ENCODE assay signal across 23 mouse cellular contexts in genomic region chr3:60332460-60332859, GRCm38 (mm10).
A peak's percentile ranks its signal among the peaks of the same experiment; 100 is the strongest.
DNase-seq lines count a peak whose midpoint lies in the region; ATAC-seq and TF ChIP-seq lines count a peak whose summit lies in the region.
"Had no signal": no experiment of that assay in that cellular context is flagged by ENCODE, and none has a peak within 500 bp of the region (broad histone marks: within the 10 kb centered on the region; RNA-seq: fewer than 3 reads in every experiment).

No protein-coding gene starts in this region.

- no peak overlapping the region for H3K4me3 ChIP-seq in MEL (ENCODE audit: control insufficient read depth in 1 of 2, insufficient read depth in 1 of 2, low read depth in 2 of 2, low read length in 2 of 2)
- H3K4me3 ChIP-seq in midbrain, embryonic 16.5 days (ENCODE audit: low read depth, low read length) = no peak overlapping the region
- H3K4me3 ChIP-seq: embryonic facial prominence, embryonic 10.5 days; embryonic facial prominence, embryonic 12.5 days; forebrain, embryonic 10.5 days; forebrain, embryonic 12.5 days had no signal

- no peak for TF ChIP-seq POLR2A in MEL (IDR thresholded peaks at IDR 0.05; ENCODE audit: control insufficient read depth in 1 of 2, insufficient read depth in 1 of 2, low read depth in 1 of 2, low read length in 2 of 2, poor library complexity in 1 of 2)

- no peaks in the 10 kb centered on the region for H3K27me3 ChIP-seq in MEL (ENCODE audit: control insufficient read depth in 1 of 2, insufficient read depth in 2 of 2, low read length in 2 of 2)
- no peaks in the 10 kb centered on the region for H3K27me3 ChIP-seq in midbrain, embryonic 16.5 days (ENCODE audit: control insufficient read depth, insufficient read depth, low read depth, low read length)
- H3K27me3 ChIP-seq: CH12.LX; embryonic facial prominence, embryonic 12.5 days; forebrain, embryonic 12.5 days had no signal

- no peak overlapping the region for H3K27ac ChIP-seq in MEL (ENCODE audit: control insufficient read depth, low read depth, low read length)
- no peak overlapping the region for H3K27ac ChIP-seq in midbrain, embryonic 16.5 days (ENCODE audit: low read length)
- H3K27ac ChIP-seq: embryonic facial prominence, embryonic 10.5 days; embryonic facial prominence, embryonic 12.5 days; forebrain, embryonic 10.5 days; forebrain, embryonic 12.5 days had no signal

- TF ChIP-seq CTCF in MEL (IDR thresholded peaks at IDR 0.05 in 2 of 3, conservative IDR thresholded peaks at IDR 0.05 in 1 of 3; ENCODE audit: control insufficient read depth in 1 of 3, insufficient read depth in 1 of 3, low read depth in 2 of 3, low read length in 3 of 3, poor library complexity in 1 of 3, severe bottlenecking in 1 of 3) = no peak

- no peak for DNase-seq in MEL (ENCODE audit: low read depth, low spot score)
- no peak for DNase-seq in left cerebral cortex, postnatal 10 days (ENCODE audit: extremely low spot score in 1 of 2, low spot score in 2 of 2)
- no peak for DNase-seq in cerebellum, adult 11-12 months
- DNase-seq: adrenal gland, adult 2 months; adrenal gland, postnatal 10 days; adrenal gland, postnatal 25 days; B cell, adult 2 months; cerebellum, adult 11 months; cerebellum, adult 2 months; cerebellum, adult 9-10 months; cerebellum, postnatal 10 days; cerebellum, postnatal 25 days had no signal

- TF ChIP-seq EP300 in MEL (IDR thresholded peaks at IDR 0.05; ENCODE audit: low read depth in 1 of 2, low read length in 2 of 2) = peak in 1 of 2 experiments; percentile 22; a peak in 1 of 4 replicates

- H3K9me3 ChIP-seq in MEL (replicated peaks; ENCODE audit: insufficient read depth, low read length) = no peaks in the 10 kb centered on the region
- H3K9me3 ChIP-seq in midbrain, embryonic 16.5 days (replicated peaks; ENCODE audit: control insufficient read depth, low read length, poor library complexity, severe bottlenecking) = no peaks in the 10 kb centered on the region
- H3K9me3 ChIP-seq: embryonic facial prominence, embryonic 10.5 days; embryonic facial prominence, embryonic 12.5 days; forebrain, embryonic 10.5 days; forebrain, embryonic 12.5 days; G1E had no signal

- no peak for TF ChIP-seq RAD21 in MEL (IDR thresholded peaks at IDR 0.05; ENCODE audit: low read depth, low read length)

- intact Hi-C loops in left cerebral cortex, postnatal 10 days (cut with DNase I) = no loop called here

- H3K79me2 ChIP-seq in MEL (ENCODE audit: control insufficient read depth, insufficient read depth, low read length, poor library complexity) = no peaks in the 10 kb centered on the region

- no peak overlapping the region for H3K9ac ChIP-seq in MEL (ENCODE audit: control insufficient read depth, low read depth, low read length, poor library complexity, severe bottlenecking)
- H3K9ac ChIP-seq in midbrain, embryonic 16.5 days (ENCODE audit: low read depth, low read length) = no peak overlapping the region
- H3K9ac ChIP-seq: embryonic facial prominence, embryonic 12.5 days; forebrain, embryonic 12.5 days had no signal

- H3K36me3 ChIP-seq in MEL (ENCODE audit: control insufficient read depth in 1 of 2, insufficient read depth in 2 of 2, low read length in 2 of 2) = peaks cover 0 to 7% of the 10 kb centered on the region in 2 experiments; a peak in 2 of 4 replicates
- no peaks in the 10 kb centered on the region for H3K36me3 ChIP-seq in midbrain, embryonic 16.5 days (ENCODE audit: control insufficient read depth, insufficient read depth, low read length)
- H3K36me3 ChIP-seq: embryonic facial prominence, embryonic 10.5 days; embryonic facial prominence, embryonic 12.5 days; forebrain, embryonic 10.5 days; forebrain, embryonic 12.5 days; G1E had no signal

- ATAC-seq in megakaryocyte, adult 5-6 weeks (ENCODE audit: poor library complexity, severe bottlenecking) = peak; percentile 57
- ATAC-seq in midbrain, embryonic 16.5 days = no peak
- ATAC-seq: CD4-positive, CD25-positive, alpha-beta regulatory T cell, adult 4 months; forebrain, embryonic 14.5 days; forebrain, embryonic 16.5 days had no signal

- H3K4me1 ChIP-seq in MEL (ENCODE audit: control insufficient read depth in 1 of 2, insufficient read depth in 2 of 2, low read length in 2 of 2) = peaks cover 2 to 4% of the 10 kb centered on the region in 2 experiments; a peak in 2 of 4 replicates
- no peaks in the 10 kb centered on the region for H3K4me1 ChIP-seq in midbrain, embryonic 16.5 days (ENCODE audit: control insufficient read depth, insufficient read depth, low read length)
- H3K4me1 ChIP-seq: embryonic facial prominence, embryonic 10.5 days; embryonic facial prominence, embryonic 12.5 days; forebrain, embryonic 10.5 days; forebrain, embryonic 12.5 days had no signal

- H3K4me2 ChIP-seq in midbrain, embryonic 16.5 days (ENCODE audit: low read length) = no peak overlapping the region
- H3K4me2 ChIP-seq: embryonic facial prominence, embryonic 12.5 days; forebrain, embryonic 12.5 days had no signal

TF ChIP-seq in MEL, 35 proteins besides CTCF, POLR2A, EP300 and RAD21:
- TF ChIP-seq POLR2AphosphoS5 (IDR thresholded peaks at IDR 0.05; ENCODE audit: borderline replicate concordance, low read depth, low read length) (no peak), POLR2AphosphoS2 (IDR thresholded peaks at IDR 0.05; ENCODE audit: low read length) (no peak), ETS1 (IDR thresholded peaks at IDR 0.05; ENCODE audit: low read depth, low read length) (peak; percentile 13; the same call in 1 of the 2 replicates)
TF ChIP-seq in MEL: peak in this region for 1.
